Mouse (Mus musculus): ENCODE results near the gene Ap5b1.

Ap5b1 gene

GRCm38 (mm10) chr19:5568470-5569140 lies 780 bp downstream of the Ap5b1 start:
- peak; percentile 84 for DNase-seq

GRCm38 (mm10) chr19:5569521-5569920 lies 1.7 kb downstream of the Ap5b1 start:
- DNase-seq = no peak

DNA sequence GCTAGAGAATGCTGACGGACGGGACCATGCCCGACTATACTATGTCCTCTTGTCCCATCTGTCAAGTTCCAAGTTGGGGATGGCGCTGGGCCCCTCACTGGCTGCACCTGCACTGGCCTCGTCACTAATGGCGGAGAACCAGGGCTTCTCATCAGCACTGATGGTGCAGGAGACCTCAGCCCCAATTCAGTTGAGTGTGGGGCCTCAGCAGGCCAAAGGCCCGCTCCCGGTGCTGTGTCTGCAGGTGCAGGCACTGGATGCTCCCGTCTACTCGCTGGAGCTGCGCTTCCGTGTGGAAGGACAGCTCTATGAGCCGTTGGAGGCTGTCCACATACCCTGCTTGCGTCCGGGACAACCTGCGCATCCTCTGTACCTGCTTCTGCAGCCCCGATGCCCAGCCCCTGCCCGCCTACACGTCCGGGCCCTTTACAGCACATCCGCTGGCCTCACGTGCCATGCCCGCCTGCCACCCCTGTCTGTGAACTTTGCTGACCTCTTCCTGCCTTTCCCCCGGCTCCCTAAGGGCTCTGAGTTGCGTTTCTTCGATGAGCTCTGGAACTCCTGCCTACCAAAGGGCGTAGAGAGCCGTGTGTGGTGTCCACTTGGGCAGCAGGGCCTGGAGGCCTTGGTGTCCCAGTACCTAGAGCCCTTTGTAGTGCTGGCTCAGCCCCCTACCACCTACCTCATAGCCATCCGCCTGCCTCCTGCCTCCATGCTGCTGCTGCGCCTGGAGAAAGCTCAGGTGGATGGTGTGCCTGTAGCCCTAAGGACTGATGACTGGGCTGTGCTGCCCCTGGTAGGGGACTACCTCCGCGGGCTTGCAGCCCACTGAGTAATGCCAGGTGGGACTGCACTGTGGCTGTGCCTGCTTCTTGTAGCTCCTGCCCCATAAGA lies 2.8 kb downstream of the Ap5b1 start:
- no peak for DNase-seq

DNA sequence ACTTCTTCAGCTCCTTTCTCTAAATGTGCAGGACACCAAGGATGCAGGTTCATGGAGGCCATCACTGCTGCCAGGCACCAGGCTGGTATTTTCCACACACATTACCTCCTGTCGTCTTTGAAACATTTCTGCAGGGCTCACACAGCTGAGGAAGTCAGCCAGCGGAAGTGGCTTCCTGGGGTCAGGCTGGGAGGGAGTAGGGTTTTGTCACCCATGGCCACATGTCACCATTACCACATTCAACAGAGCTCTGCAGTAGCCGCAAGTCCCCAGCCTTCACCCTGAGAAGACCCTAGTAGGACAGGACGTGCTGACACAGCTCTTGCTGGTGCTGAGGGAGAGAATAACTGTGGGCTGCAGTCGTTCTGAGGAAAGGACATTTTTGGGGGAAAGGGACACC lies 4.0 kb downstream of the Ap5b1 start:
- peak; percentile 54 for DNase-seq

GRCm38 (mm10) chr19:5572331-5573125 lies 4.7 kb downstream of the Ap5b1 start:
- peak; percentile 9 for DNase-seq

DNA sequence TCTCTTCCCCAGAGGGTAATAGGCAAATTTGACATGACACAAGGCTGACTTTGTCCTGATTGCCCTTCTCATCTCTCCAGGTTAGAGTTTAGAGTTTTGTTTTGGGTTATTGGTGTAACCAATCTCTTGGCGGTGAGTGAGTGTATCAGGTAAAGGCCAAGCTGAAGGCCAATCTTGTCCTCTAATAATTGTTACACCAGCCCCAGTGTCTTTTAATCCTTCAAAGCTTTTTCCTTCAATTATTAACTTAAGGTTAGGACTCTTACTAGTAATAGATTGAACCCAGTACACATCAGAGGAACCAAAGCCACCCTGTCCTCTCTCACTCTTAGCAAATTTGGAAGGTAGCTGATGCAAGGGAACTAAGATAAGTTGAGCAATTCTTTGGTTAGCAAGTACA lies 7.5 kb downstream of the Ap5b1 start:
- no peak for DNase-seq

DNA sequence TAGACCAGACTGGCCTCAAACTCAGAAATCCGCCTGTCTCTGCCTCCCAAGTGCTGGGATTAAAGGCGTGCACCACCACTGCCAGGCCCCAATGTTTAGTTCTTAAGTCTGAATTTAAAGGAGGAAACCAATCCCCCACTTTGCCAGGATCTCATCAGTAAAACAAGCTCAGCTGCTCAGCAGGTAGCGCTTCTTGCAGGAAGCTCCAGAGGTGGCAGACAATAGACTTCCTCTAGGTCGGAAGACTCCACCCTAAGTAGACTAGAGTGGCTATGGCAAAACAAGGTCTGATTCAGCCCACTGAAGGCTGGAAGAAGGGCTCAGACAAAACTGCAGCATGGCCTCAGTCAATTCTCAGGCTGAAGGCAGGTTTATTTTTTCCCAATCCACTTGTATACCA lies 12.1 kb downstream of the Ap5b1 start:
- DNase-seq = no peak

DNA sequence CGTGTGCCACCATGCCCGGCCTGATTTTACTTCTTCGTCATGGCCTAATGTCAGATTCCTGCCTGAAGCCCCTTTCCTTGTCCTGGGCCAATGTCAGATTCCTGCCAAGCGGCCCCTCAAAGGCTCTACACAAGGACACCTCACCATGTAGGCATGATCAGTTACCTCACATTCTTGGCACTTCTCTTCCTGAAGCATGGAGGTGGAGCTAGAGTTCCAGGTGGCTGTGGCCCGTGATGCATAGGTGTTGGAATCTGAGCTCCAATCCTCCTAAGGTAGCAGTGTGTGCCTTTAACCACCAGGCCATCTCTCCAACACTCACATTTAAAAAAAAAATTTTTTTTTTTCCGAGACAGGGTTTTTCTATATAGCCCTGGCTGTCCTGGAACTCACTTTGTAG lies 13.0 kb downstream of the Ap5b1 start:
- DNase-seq = no peak

- no peak for DNase-seq
These were observed 14.2 kb downstream of the Ap5b1 start for GRCm38 (mm10) chr19:5581995-5582394.

GRCm38 (mm10) chr19:5589159-5589558 lies 21.3 kb downstream of the Ap5b1 start:
- no peak for DNase-seq

DNA sequence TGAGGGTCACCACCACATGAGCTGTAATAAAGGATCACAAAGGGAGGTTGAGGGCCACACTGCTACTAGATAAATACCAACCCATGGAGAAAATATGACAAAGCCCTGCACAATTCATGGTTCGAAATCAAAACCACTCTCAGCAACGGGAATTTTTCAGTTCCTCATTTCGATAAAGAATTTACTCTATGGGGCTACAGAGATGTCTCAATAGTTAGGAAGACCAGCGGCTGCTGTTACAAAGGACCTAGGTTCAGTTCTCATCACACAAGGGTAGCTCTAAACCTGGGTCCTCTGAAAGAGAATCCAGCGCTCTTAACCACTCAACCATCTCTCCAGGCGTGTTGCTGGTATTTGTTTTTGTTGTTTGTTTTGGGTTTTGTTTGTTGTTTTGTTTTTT lies 24.1 kb downstream of the Ap5b1 start:
- no peak for DNase-seq

DNA sequence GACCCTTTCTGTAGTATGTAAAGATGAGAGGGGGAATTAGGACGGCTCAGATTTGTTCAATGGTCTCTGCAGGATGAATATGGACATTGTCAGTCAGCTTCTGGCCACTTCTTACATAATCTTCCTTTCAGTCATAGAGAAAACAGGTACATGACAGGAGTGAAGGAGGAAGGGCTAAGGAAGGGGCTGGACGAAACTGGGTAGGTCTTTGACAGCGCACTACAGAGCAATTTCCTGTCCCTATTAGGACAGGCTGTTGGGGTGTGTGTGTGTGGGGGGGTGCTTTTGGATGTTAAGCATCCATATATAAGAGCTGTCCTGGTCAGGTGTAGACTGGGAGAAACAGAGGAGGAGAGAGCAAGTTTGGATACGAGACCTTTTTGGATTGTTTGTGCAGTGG lies 31.4 kb downstream of the Ap5b1 start:
- no peak for DNase-seq

GRCm38 (mm10) chr19:5601752-5602541 lies 34.1 kb downstream of the Ap5b1 start, which contains the start of gene Rnaseh2c:
Rnaseh2c (plus strand) TSS chr19:5601873.
- peak; percentile 90 for DNase-seq

GRCm38 (mm10) chr19:5603664-5604063 lies 35.8 kb downstream of the Ap5b1 start:
- DNase-seq = no peak

- no peak for DNase-seq
These were observed 37.3 kb downstream of the Ap5b1 start for GRCm38 (mm10) chr19:5605126-5605525.

DNA sequence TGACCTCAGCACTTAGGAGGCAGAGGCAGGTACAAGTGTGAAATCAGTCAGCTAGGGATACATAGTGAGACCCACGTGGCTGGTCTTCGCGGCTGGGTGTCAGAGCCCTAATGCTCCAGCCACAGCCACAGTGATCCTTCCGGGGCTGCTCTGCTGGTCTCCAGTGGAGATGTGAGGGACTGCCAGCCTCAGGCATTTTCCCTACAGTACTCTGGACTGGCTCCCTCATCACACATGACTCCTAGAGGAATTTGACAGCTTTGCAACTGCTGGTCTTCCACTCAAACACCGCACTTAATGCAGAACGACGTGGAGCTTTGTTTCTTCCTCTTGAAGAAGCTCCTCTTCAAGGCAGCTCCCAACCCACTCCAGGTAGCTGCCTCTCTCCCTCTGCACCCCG lies 38.4 kb downstream of the Ap5b1 start:
- DNase-seq = no peak

DNA sequence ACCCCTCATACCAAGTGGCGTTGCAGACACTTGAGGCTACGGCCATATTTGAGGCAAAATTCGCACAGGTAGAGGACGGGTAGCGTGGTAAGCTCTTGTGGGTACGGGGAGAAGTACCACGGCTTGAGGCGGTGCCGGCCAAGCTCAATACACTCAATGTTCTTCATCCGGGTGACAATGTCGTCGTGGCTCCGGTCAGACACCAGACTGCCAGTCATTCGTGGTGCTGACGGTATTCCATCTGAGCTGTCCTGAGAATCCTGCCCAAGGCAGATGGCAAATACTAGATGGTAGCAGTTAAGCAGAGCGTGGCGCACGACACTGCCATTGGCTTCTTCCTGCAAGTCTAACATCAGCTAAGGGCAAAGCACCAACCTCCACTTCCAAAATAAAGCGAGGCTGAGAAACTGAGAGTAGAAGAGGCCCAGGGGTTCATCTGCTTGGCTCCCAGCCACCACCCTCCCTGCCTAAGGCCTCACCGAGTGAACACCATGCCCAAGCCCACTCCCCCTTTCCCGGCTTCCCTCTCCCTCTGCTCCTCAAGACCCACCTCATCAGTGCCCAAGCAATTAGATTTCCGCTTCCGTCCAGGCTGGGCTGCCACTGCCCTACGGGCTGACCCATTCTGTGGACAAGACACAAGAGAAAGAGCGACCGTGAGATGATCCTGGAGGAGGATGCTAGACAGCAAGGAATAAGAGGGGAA lies 40.0 kb downstream of the Ap5b1 start:
- DNase-seq = no peak

DNA sequence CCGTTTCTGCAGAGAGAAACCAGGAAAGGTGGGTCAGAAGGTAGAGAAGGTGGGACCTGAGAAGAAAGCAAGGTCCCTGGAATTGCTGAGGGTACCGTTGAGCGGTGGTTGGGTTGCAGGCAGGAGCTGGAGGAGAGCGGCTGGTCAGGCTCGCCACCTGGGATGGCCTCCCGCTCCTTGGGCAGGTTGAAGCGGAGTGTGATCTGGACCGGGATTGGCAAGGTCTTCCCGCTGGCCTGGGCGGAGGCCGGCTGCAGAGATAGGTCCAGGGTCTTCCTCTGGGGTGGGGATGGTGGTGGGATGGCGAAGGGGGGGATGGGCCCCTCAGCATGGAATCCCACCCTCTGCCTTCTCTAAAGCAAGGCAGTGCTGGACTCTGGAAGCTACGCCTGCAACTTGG lies 40.9 kb downstream of the Ap5b1 start:
- DNase-seq = no peak

DNA sequence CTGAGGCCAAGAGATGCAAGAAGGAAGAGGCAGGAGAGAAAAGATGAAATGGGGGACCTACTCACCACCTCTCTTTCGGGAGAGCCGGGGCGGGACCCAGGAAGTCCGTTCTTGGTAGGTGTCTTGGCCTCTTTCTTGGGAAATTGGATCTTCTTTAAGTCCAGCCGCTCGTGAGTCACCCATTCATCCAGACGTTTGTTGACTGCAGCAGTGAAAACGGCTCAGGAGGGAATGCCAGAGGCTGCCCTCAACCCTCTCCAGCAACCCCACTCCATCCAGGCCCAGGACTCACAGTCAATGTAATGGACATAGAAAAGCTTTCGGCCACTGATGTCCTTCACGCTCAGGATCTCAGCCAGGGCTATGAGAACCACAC lies 41.3 kb downstream of the Ap5b1 start:
- peak; percentile 12 for DNase-seq

DNA sequence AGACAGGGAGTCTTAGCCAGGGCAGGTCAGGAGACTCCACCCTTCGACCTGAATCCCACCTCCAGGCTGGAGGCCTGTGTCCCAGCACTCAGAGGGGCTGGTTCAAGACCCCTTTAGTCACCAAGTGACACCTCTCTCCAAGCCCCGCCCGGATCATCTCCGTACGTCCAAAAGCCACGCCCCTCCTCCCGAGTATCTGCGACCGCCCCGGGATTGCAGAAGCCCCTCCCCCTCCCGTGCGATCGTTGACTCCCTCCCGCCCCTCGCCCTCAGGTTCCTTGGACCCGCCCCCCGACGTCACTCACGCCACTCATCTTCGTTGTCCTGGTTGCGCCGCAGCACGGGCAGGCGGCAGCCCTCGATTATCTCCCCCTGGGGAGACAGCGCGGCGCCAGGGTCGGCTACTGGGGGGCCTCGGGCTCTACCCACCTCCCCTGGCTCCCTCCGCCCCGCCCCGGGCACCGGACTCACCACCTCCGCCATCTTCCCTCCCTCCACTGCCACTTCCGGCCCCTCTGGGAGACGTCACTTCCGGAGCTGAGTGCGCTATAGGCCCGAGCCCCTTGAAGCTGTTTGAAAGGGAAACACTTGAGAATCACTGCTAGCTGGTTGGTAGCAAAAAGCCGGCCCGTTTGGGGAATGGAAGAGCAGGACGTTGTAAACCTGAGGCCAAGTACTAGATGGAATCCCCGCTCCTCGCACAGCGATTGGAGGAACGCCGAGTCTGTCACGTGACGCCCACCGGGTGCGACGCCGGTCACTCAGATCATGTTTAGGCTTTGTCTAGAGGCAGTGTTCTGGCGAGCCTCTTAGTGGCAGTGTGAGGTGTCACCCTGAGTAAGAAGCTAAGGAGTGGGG lies 42.0 kb downstream of the Ap5b1 start, which contains the start of gene Kat5:
Kat5 (minus strand) TSS at position 691 of the 858 bp plus-strand sequence.
- peak; percentile 93 for DNase-seq

DNA sequence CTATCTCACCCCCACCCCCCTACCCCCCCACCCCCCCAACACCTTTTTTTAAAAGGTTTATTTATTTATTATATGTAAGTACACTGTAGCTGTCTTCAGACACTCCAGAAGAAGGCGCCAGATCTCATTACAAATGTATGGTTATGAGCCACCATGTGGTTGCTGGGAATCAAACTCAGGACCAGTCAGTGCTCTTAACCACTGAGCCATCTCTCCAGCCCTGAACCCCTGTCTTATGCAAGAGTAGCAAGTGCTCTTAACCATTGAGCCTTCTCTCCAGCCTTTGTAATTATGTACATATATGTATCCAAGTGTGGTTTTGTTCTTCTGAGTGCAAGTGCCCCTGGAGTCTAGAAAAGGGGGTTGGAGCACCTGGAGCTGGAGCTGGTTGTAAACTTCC lies 44.1 kb downstream of the Ap5b1 start:
- peak; percentile 44 for DNase-seq

Measured in thymus, postnatal 14 days (tissue).